Mouse (Mus musculus) layer of hippocampus, postnatal 14 days (tissue): Measurements from ENCODE around the gene Fra10ac1. TPM values are rescaled to one million over a fixed set of nuclear protein-coding genes. Genes with fewer than 3 reads are reported as not detected.

Experiments
- DNase-seq, 2 experiments: peaks; one replicate each; pipeline ENCODE4 v3.0.0; 2021 to 2022; ENCODE audit warnings: low spot score in 2 of 2, mixed read lengths in 1 of 2
- long read RNA-seq, 2 experiments: library from polyadenylated mRNA; stranded (forward); transcript quantifications; one replicate each; pipeline ENCODE4 v2.0.0; 2021
- total RNA-seq, 2 experiments: library from RNA; stranded (reverse); gene quantifications; 2 replicates each; pipeline ENCODE4 v1.2.3; 2021

Gene Fra10ac1
- total RNA-seq, result 10 to 100 TPM; 16.4 to 18.1 TPM
- long read RNA-seq, experiment 1, transcript Fra10ac1-201 (14 exons, 1,402 nt), result major isoform, 10 of 19 reads
- long read RNA-seq, experiment 1, partial matches to known transcripts, result 3 of 19 reads
- long read RNA-seq, experiment 1, other reads (novel, unspliced or antisense), result 6 of 19 reads
- long read RNA-seq, experiment 2, transcript Fra10ac1-201 (14 exons, 1,402 nt), result major isoform, 26 of 33 reads
- long read RNA-seq, experiment 2, partial matches to known transcripts, result 3 of 33 reads
- long read RNA-seq, experiment 2, other reads (novel, unspliced or antisense), result 4 of 33 reads

- DNase-seq, result peak; percentile 96 to 97
These were observed at the start of gene Fra10ac1 for GRCm38 (mm10) chr19:38223905-38224684. Gene Fra10ac1 (minus strand): TSS chr19:38224156.

GRCm38 (mm10) chr19:38271071-38271470 is 47.1 kb upstream of the Fra10ac1 start:
- DNase-seq, result no peak

GRCm38 (mm10) chr19:38267469-38267868 is 43.5 kb upstream of the Fra10ac1 start:
- DNase-seq, result no peak

- DNase-seq, result no peak
These were observed 41.8 kb upstream of the Fra10ac1 start for GRCm38 (mm10) chr19:38265767-38266166.

- no peak for DNase-seq
These were observed 40.8 kb upstream of the Fra10ac1 start, which contains the start of gene Lgi1 for GRCm38 (mm10) chr19:38264505-38265500. Gene Lgi1 (plus strand): TSS chr19:38264536.

- DNase-seq, result peak; percentile 80 to 93
These were observed 40.0 kb upstream of the Fra10ac1 start for GRCm38 (mm10) chr19:38263829-38264504.

- peak in 1 of 2 experiments; percentile 68 for DNase-seq
These were observed 37.4 kb upstream of the Fra10ac1 start for GRCm38 (mm10) chr19:38261351-38261750.

- DNase-seq, result peak; percentile 53 to 81
These were observed 36.4 kb upstream of the Fra10ac1 start for GRCm38 (mm10) chr19:38260346-38260745.

GRCm38 (mm10) chr19:38259436-38259835 is 35.5 kb upstream of the Fra10ac1 start:
- DNase-seq, result no peak

- DNase-seq, result peak in 1 of 2 experiments; percentile 63
These were observed 34.7 kb upstream of the Fra10ac1 start for GRCm38 (mm10) chr19:38258651-38259065.

GRCm38 (mm10) chr19:38253796-38254195 is 29.8 kb upstream of the Fra10ac1 start:
- no peak for DNase-seq

- peak in 1 of 2 experiments; percentile 75 for DNase-seq
These were observed 25.7 kb upstream of the Fra10ac1 start for GRCm38 (mm10) chr19:38249627-38250026.

GRCm38 (mm10) chr19:38246177-38246622 is 22.2 kb upstream of the Fra10ac1 start:
- DNase-seq, result no peak

GRCm38 (mm10) chr19:38245361-38246176 is 21.6 kb upstream of the Fra10ac1 start:
- DNase-seq, result no peak

GRCm38 (mm10) chr19:38244748-38245147 is 20.8 kb upstream of the Fra10ac1 start:
- DNase-seq, result no peak

GRCm38 (mm10) chr19:38242314-38242852 is 18.4 kb upstream of the Fra10ac1 start:
- no peak for DNase-seq

- DNase-seq, result peak; percentile 78 to 84
These were observed 14.4 kb upstream of the Fra10ac1 start for GRCm38 (mm10) chr19:38238213-38238951.

GRCm38 (mm10) chr19:38237834-38238212 is 13.9 kb upstream of the Fra10ac1 start:
- DNase-seq, result no peak
